Mouse (Mus musculus) monocyte, adult 5-6 weeks (primary cell): ENCODE results near the gene Gm17542. TPM values are rescaled to one million over a fixed set of nuclear protein-coding genes. Genes with fewer than 3 reads are reported as not detected.

Experiments
- total RNA-seq: library from RNA; stranded (forward); fragments of 200-1000, 200-491, 200-594 nt; gene quantifications from 3 replicates; pipeline ENCODE4 v1.2.3, GENCODE M21; 2017

The Gm17542 gene
- total RNA-seq, 1 experiment from 2014 or later = not detected

Other genes with a start within 250 kb of the Gm17542 start
- 1.4 to 1.9 TPM (median 1.9 TPM) in 3 replicates for gene Ccdc138, start 220.3 kb downstream of the Gm17542 start, total RNA-seq
- not detected in 3 replicates for gene Edar, start 42.6 kb downstream of the Gm17542 start, total RNA-seq
- not detected in 3 replicates for gene Sh3rf3, start 95.1 kb upstream of the Gm17542 start, total RNA-seq